Mouse (Mus musculus): Measurements from ENCODE around the gene Trh. TPM values are rescaled to one million over a fixed set of nuclear protein-coding genes. Genes with fewer than 3 reads are reported as not detected.
A peak's percentile ranks its signal among the peaks of the same experiment; 100 is the strongest.

The Trh gene
- polyA plus RNA-seq, 1 experiment from 2014 or later, result 0.17 TPM

DNA sequence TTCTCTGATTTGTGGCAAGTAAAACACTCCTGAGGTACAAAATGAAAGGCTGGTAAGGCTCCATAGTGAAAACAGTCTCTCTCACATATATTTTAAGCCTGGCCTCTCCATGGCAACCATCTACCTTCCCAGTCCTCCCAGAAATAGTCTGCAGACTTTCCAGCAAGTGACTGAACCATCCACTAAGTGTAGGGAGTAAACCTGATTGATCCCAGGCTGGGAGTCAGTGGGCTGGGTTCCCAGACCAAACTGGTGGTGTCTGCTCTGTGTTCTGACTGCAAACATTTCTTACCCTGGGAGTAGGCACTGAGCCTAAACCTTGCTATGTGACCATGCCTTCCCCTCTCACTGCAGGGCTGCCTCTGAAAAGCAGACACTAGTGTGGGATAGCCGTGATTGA lies 19.5 kb downstream of the Trh start:
- no peaks in the 10 kb centered on the region for H3K9me3 ChIP-seq (ENCODE audit: low read depth, low read length)
- DNase-seq, result no peak
- no peaks in the 10 kb centered on the region for H3K36me3 ChIP-seq (ENCODE audit: insufficient read depth)
- H3K27me3 ChIP-seq (ENCODE audit: insufficient read depth, low read length), result no peaks in the 10 kb centered on the region
- H3K9ac ChIP-seq, result no peak overlapping the region
- TF ChIP-seq CTCF (IDR thresholded peaks at IDR 0.05; ENCODE audit: low read depth), result no peak
- H3K4me2 ChIP-seq, result no peak overlapping the region
- H3K27ac ChIP-seq (ENCODE audit: low read depth), result no peak overlapping the region
- no peaks in the 10 kb centered on the region for H3K4me1 ChIP-seq (ENCODE audit: insufficient read depth)
- no peak for ATAC-seq (ENCODE audit: insufficient read depth)
- no peak overlapping the region for H3K4me3 ChIP-seq (ENCODE audit: low read depth, low read length)
- 71% methylated on average over 1 of the region's 1 CpGs for WGBS

DNA sequence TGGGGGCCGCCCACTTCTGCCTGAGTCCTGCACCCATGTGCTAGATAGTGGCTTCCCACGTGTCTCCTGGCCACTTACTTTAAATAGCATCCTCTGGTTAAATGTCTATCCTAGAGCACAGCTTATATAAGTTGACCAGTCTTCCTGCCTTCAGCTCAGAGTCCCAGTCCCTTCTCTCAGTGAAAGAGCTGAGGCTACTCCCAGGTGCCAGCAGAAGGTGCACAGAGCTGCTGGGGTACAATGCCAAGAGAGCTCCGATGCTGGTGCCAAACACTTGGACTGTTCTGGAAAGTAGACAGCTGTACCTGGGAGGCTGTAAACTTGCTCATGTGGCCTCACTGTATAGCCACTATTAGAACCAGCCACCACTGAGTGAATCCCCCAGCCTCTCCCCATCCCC lies 22.4 kb downstream of the Trh start:
- DNase-seq, result no peak
- Histone ChIP-seq H3K4me1 (ENCODE audit: insufficient read depth) (no peaks in the 10 kb centered on the region), H3K4me2 (no peak overlapping the region), H3K9ac (no peak overlapping the region), H3K27ac (ENCODE audit: low read depth) (no peak overlapping the region), H3K4me3 (ENCODE audit: low read depth, low read length) (no peak overlapping the region), H3K9me3 (ENCODE audit: low read depth, low read length) (no peaks in the 10 kb centered on the region), H3K36me3 (ENCODE audit: insufficient read depth) (no peaks in the 10 kb centered on the region), H3K27me3 (ENCODE audit: insufficient read depth, low read length) (no peaks in the 10 kb centered on the region)
- TF ChIP-seq CTCF (IDR thresholded peaks at IDR 0.05; ENCODE audit: low read depth), result no peak
- ATAC-seq (ENCODE audit: insufficient read depth), result no peak
- 81% methylated on average over 3 of the region's 3 CpGs for WGBS

DNA sequence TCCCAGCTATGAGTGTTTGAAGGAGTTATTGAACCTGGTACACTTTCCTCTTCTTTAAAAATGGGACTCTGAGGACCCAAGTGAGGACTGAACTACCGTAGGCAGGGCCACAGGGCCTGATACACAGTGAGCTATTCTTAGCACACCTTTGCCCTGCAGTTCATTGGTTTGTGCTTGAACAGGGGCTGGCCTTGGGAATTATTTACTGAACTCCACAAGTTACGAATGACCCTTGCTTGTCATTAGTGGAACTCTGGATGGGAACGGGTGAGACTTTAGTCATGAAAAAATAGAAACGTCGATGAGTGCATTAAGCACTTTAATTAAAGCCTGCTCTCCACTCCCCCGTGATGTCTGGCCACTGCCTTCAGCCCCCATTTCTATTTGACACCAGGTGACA lies 22.8 kb downstream of the Trh start:
- Histone ChIP-seq H3K4me2 (no peak overlapping the region), H3K9me3 (ENCODE audit: low read depth, low read length) (no peaks in the 10 kb centered on the region), H3K36me3 (ENCODE audit: insufficient read depth) (no peaks in the 10 kb centered on the region), H3K4me3 (ENCODE audit: low read depth, low read length) (no peak overlapping the region), H3K4me1 (ENCODE audit: insufficient read depth) (no peaks in the 10 kb centered on the region), H3K27me3 (ENCODE audit: insufficient read depth, low read length) (no peaks in the 10 kb centered on the region), H3K27ac (ENCODE audit: low read depth) (no peak overlapping the region), H3K9ac (no peak overlapping the region)
- WGBS, result 72% methylated on average over 6 of the region's 6 CpGs
- DNase-seq (no peak), ATAC-seq (ENCODE audit: insufficient read depth) (no peak)
- TF ChIP-seq CTCF (IDR thresholded peaks at IDR 0.05; ENCODE audit: low read depth), result no peak

DNA sequence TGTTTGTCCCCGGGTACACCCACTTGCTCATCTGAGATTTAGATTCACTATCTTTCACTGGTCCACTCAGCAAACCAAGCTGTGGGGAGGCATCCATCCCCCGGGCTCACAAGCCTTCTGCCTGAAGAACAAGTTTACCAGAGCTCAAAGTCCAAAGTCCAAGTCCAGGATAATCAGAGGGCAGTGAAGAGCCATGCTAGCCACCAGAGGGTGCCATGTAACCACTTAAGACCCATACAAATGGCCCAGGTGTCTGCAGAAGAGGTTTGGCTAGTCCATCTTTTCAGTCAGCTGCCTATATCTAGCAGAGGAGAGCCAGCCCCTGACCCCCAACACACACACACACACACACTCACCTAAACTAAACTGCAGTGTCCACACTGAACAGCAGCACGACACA lies 25.0 kb downstream of the Trh start:
- H3K4me1 ChIP-seq (ENCODE audit: insufficient read depth), result no peaks in the 10 kb centered on the region
- WGBS, result 29% methylated on average over 3 of the region's 3 CpGs
- H3K27ac ChIP-seq (ENCODE audit: low read depth), result no peak overlapping the region
- H3K9ac ChIP-seq, result no peak overlapping the region
- ATAC-seq (ENCODE audit: insufficient read depth) (no peak), DNase-seq (peak; percentile 59)
- no peaks in the 10 kb centered on the region for H3K36me3 ChIP-seq (ENCODE audit: insufficient read depth)
- no peak overlapping the region for H3K4me2 ChIP-seq
- H3K9me3 ChIP-seq (ENCODE audit: low read depth, low read length), result no peaks in the 10 kb centered on the region
- TF ChIP-seq CTCF (IDR thresholded peaks at IDR 0.05; ENCODE audit: low read depth), result peak; percentile 64
- H3K4me3 ChIP-seq (ENCODE audit: low read depth, low read length), result no peak overlapping the region
- H3K27me3 ChIP-seq (ENCODE audit: insufficient read depth, low read length), result no peaks in the 10 kb centered on the region

DNA sequence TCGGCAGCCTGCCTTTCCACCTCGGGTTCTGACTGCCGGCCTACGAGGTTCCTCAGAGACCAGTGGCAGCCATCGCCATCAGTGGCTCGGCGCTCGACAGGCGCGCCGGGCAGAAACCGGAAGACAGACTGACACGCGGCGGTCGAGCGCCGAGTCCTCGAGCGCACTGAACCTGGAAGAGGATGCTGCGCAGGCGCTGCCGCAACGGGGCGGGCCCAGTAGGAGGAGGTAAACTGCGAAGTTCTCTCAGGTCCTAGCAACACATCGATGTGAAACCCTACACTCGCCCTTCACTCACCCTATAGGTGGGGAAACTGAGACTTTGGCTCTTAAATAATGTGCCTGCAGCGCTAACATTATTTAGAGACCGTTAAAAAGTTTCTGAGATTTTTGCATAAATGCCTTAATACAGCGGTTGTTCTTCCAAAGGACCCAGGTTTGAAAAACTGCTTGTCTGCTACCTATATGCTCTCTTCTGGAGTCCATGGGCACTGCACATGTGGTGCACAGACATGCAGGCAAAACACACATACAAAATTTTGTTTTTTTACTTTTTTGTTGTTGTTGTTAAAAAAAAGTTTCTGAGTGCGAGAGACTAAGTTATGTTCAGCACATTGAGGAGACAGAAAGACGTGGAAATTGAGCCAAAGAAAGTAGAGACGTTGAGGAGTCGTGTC lies 29.5 kb downstream of the Trh start, which contains the start of gene Rbsn:
TSS of gene Rbsn (minus strand) at position 153 of the 677 bp plus-strand sequence.
- Histone ChIP-seq H3K27me3 (ENCODE audit: insufficient read depth, low read length) (no peaks in the 10 kb centered on the region), H3K9me3 (ENCODE audit: low read depth, low read length) (no peaks in the 10 kb centered on the region), H3K36me3 (ENCODE audit: insufficient read depth) (0 out of 2 replicates have a peak, but pooled peaks cover 3% of the 10 kb centered on the region), H3K4me3 (ENCODE audit: low read depth, low read length) (peak within 1 kb of the TSS; percentile 93), H3K9ac (peak within 1 kb of the TSS; percentile 91), H3K4me2 (peak within 1 kb of the TSS; percentile 96), H3K4me1 (ENCODE audit: insufficient read depth) (peaks cover 8% of the 10 kb centered on the region; the same call in 1 of the 2 replicates), H3K27ac (ENCODE audit: low read depth) (peak within 1 kb of the TSS; percentile 76; the same call in 1 of the 2 replicates)
- WGBS, result 10% methylated on average over 35 of the region's 35 CpGs
- ATAC-seq (ENCODE audit: insufficient read depth), result peak; percentile 96
- DNase-seq, result peak; percentile 98
- TF ChIP-seq CTCF (IDR thresholded peaks at IDR 0.05; ENCODE audit: low read depth), result peak; percentile 40

DNA sequence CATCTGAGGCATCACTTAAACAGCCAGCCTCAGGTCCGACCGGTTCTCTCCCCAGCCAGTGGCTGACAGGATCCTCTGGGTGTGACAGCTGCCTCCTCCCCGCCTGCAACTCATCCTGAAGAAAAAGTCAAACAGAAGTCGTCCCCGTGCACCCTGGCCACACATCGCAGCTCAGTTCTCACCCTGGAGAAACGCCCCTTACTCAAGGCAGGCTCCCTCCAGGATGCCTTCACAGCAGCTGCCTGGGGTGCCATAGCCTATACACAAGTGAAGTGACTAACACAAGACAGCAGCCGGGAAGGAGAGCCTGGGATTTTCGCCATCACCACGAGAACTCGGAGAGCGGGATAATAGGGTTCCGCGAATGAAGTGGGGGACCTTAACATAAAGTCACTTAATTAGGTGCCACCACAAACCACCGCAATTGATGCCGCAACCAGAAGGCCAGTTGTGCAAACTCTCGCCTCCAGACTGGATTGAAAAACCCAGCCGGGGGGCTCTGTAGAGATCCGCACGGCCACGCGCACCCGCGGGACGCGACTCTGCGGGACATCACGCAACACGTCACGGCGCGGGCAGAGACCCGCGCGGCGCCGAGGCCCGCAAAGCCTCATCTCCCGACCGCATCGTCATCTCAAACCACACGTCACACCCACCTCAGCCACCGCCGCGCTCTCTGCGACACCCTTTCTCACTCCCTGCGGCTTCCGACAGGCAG lies 30.2 kb downstream of the Trh start:
- Histone ChIP-seq H3K27me3 (ENCODE audit: insufficient read depth, low read length) (no peaks in the 10 kb centered on the region), H3K9ac (peak overlapping the region; percentile 91), H3K4me3 (ENCODE audit: low read depth, low read length) (peak overlapping the region; percentile 93), H3K9me3 (ENCODE audit: low read depth, low read length) (no peaks in the 10 kb centered on the region), H3K4me2 (peak overlapping the region; percentile 96), H3K4me1 (ENCODE audit: insufficient read depth) (peaks cover 8% of the 10 kb centered on the region; the same call in 1 of the 2 replicates), H3K36me3 (ENCODE audit: insufficient read depth) (0 out of 2 replicates have a peak, but pooled peaks cover 3% of the 10 kb centered on the region), H3K27ac (ENCODE audit: low read depth) (peak overlapping the region; percentile 76; the same call in 1 of the 2 replicates)
- ATAC-seq (ENCODE audit: insufficient read depth) (peak; percentile 64), DNase-seq (peak; percentile 13)
- TF ChIP-seq CTCF (IDR thresholded peaks at IDR 0.05; ENCODE audit: low read depth), result no peak
- WGBS, result under 1% methylated on average over 48 of the region's 48 CpGs

DNA sequence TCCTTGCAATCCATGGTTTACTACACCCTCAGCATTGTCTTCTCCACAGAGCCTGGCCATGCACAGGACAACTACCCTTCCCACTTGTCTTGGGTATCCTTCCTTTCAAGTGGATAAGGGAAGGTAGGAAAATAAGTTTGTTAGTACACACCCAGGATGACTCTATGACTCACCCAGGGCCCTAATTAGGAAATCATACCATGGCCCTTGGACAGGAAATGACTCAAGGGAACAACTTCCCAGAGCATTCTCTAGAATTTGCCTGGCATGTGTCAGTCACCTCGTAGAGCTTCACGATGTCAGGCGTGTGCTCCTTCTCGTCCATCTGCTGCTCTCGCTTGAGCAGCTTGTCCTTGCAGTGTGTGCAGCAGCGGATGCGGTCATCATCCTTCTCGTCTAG lies 45.0 kb downstream of the Trh start:
- Histone ChIP-seq H3K4me3 (ENCODE audit: low read depth, low read length) (no peak overlapping the region), H3K9me3 (ENCODE audit: low read depth, low read length) (no peaks in the 10 kb centered on the region), H3K4me1 (ENCODE audit: insufficient read depth) (no peaks in the 10 kb centered on the region), H3K4me2 (no peak overlapping the region), H3K27ac (ENCODE audit: low read depth) (no peak overlapping the region), H3K27me3 (ENCODE audit: insufficient read depth, low read length) (no peaks in the 10 kb centered on the region), H3K9ac (no peak overlapping the region), H3K36me3 (ENCODE audit: insufficient read depth) (peaks cover 75% of the 10 kb centered on the region)
- 92% methylated on average over 8 of the region's 8 CpGs for WGBS
- no peak for ATAC-seq (ENCODE audit: insufficient read depth)
- no peak for TF ChIP-seq CTCF (IDR thresholded peaks at IDR 0.05; ENCODE audit: low read depth)
- DNase-seq, result no peak

Other genes starting within 250 kb of the Trh start
- gene Nr2c2, start 153.3 kb downstream of the Trh start, polyA plus RNA-seq (2014; fragmentation: Nextera tagmentation; extraction: Ambion mirVana), result 32.3 and 33.4 TPM in 2 replicates
- gene Mrps25, start 60.6 kb downstream of the Trh start, polyA plus RNA-seq (2014; fragmentation: Nextera tagmentation; extraction: Ambion mirVana), result 71.6 and 73.1 TPM in 2 replicates
- 18.5 and 19.9 TPM in 2 replicates for gene Rbsn, start 29.7 kb downstream of the Trh start, polyA plus RNA-seq (2014; fragmentation: Nextera tagmentation; extraction: Ambion mirVana)

All from lung, embryonic 14.5 days (tissue).